Mouse (Mus musculus) G1E (cell line): Measurements from ENCODE around the gene Slain1.

Source experiments
- CTCF ChIP-seq: IDR thresholded peaks from 2 replicates; pipeline ENCODE4 v1.5.1; 2012; ENCODE audit warnings: low read depth, low read length, inconsistent platforms, mixed read lengths
- GATA1 ChIP-seq: IDR thresholded peaks from 2 replicates; pipeline ENCODE4 v1.6.1; 2012; ENCODE audit warnings: borderline replicate concordance, low read length, inconsistent platforms, mixed read lengths
- TAL1 ChIP-seq: conservative IDR thresholded peaks from 2 replicates; pipeline ENCODE4 v1.6.1; 2012; ENCODE audit warnings: low read depth, low read length, inconsistent platforms, mixed read lengths

GRCm38 (mm10) chr14:103650413-103651101 is 529 bp downstream of the Slain1 start:
- no peak for TF ChIP-seq GATA1
- no peak for TF ChIP-seq CTCF
- TF ChIP-seq TAL1: no peak
